Mouse (Mus musculus) left cerebral cortex, postnatal 25 days (tissue): ENCODE measurements around the gene Dnah12. TPM values are rescaled to one million over a fixed set of nuclear protein-coding genes. Genes with fewer than 3 reads are reported as not detected.
"Not testable (repeated sequence)": the region's sequence is repeated elsewhere in the genome, so short reads cannot be mapped to it uniquely, and the experiment has no call there.

Source experiments
- DNase-seq, 2 experiments: peaks; one replicate each; pipeline ENCODE4 v3.0.0; 2022; ENCODE audit warnings: low spot score in 2 of 2, mixed read lengths in 1 of 2
- intact Hi-C: fragments of 180-260 bp; cut with DNase I; formaldehyde crosslinking; loops from one replicate; pipeline ENCODE4 v1.15.1; 2025
- total RNA-seq, 2 experiments: library from RNA; stranded (reverse); gene quantifications; 2 replicates each; pipeline ENCODE4 v1.2.3; 2021

The Dnah12 gene
- total RNA-seq, 2 experiments from 2014 or later = 0.07 to 0.14 TPM

DNA sequence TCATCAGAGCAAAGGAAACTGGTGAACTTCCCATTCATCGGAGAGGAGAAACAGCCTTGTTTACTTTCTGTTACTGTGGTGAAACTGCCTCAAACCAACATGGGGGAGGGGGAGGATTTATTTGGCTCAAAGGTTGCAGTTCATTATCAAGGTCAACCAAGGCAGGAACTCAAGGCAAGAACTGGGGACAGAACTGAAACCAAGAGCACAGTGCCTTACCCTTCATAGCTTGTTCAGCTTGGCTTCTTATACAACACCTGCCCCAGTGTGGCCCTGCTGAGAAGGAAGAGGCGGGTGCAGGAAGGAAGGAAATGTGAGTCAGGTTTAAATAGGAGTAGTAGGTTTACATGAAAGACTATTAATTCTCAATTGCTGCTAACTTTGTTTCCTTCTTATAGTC is 165.3 kb downstream of the Dnah12 start:
- intact Hi-C loops = no loop called here
- no peak for DNase-seq

DNA sequence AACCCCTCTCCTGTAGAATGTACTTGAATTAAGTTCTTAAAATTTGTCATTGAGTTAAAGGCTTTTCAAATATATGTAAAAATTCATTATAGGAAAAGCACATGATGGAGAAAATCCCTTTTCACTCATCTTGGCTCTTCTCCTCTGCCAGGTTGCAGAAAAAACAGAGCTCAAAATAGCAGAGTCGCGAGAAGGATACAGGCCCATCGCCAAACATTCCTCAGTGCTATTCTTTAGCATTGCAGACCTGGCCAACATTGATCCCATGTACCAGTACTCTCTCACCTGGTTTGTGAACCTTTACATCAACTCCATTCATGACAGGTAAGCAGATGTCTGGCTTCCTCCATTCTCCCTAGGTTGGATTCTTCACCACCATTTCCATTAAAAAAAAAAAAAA is 165.9 kb downstream of the Dnah12 start:
- intact Hi-C loops = no loop called here

DNA sequence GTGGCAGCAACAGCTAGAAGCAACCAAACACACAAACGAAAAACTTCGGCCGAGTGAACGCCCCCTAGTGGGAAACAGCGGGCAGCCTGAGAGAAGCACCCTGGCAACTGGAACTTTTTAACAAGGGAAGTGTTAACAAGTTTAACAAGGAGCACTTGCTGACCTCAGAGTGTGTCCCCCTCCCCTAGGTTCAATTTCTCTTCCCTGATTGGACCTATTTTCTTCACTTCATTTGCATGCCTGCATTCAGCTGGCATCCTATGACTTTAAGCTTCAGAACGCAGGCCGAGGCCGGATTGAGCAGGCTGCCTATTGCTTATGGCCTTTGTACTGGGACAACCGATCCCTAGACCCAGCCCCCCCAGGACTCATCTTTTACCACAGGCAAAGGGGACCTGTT is 174.3 kb downstream of the Dnah12 start:
- DNase-seq = no peak
- intact Hi-C loops = no loop called here

More for the DNA sequence above, 165.9 kb downstream of the Dnah12 start:
- DNase-seq = peak in 1 of 2 experiments; percentile 43

DNA sequence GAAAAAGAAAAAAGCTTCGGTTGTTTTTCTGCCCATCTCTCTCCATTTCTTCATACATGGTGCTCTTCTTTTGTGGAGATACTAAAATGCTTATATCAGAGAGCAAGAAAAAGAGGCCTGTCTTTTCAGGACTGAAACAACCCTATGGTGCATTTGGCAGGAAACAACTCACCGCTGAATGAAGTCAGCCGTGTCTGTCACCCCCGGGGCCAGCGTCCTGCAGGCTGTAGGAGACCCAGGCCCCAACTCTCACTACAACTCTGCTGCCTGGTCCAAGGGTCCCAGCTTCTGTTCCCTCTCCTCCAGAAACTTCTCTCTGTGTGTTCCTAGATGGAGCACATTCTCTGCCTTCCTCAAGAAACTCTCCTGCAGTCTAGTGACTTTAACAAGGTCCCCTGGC is 175.2 kb downstream of the Dnah12 start:
- intact Hi-C loops = no loop called here

DNA sequence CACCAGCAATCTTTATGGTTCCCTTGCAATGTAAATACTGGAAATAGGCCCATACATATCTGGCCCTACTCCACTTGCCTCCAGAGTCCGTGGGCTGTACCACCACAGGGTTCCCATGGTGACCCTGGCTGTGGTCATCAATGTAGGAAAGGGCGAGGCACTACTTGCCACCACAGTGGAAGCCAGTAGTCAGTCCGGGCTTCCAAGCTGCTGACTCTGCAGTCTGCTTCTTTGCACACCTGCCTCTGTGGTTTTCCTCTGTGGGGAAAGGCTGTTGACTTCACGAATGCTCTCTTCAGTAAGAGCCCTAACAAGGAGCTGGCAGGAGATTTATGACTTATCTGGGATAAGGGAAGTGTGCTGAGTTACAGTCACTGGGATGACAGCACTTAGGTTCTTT is 185.7 kb downstream of the Dnah12 start:
- DNase-seq = no peak
- intact Hi-C loops = no loop called here

More for the DNA sequence above, 175.2 kb downstream of the Dnah12 start:
- no peak for DNase-seq

DNA sequence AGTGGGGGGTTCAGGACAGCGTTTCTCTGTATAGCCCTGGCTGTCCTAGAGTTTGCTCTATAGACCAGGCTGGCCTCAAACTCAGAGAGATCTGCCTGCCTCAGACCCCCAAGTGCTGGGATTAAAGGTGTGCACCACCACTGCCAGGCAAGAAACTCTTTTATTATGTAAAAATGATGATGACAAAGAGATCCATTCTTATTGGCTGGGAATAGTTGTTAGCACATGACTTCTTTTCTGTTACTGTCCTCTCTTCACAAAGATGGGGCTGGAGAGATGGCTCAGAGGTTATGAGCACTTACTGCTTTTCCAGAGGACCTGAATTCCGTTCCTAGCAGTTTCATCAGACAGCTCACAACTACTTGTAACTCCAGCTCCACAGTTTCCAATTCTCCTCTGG is 186.9 kb downstream of the Dnah12 start:
- intact Hi-C loops = loop anchor here (10.0 kb wide), 1 partner anchor 145 kb away; no protein-coding TSS in a partner anchor
- no peak for DNase-seq

DNA sequence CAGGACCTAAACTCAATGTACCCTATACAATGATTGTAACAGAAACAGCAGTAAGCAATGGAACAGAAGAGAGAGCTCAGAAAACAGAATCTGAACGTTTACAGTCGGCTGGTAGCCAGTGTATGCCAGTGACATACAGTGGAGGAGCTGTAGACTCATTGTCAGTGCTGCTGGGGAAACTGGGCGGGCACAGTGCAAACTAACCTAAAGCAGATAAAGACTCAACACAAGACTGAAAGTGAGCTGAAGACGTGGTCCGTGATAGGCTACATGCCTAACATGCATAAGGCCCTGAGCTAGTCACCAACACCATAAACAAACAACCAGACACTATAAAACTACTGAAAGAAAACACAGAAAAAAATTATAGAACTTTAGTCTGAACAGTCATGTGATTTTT is 188.6 kb downstream of the Dnah12 start:
- intact Hi-C loops = loop anchor here (10.0 kb wide), 1 partner anchor 143 kb away; no protein-coding TSS in a partner anchor

DNA sequence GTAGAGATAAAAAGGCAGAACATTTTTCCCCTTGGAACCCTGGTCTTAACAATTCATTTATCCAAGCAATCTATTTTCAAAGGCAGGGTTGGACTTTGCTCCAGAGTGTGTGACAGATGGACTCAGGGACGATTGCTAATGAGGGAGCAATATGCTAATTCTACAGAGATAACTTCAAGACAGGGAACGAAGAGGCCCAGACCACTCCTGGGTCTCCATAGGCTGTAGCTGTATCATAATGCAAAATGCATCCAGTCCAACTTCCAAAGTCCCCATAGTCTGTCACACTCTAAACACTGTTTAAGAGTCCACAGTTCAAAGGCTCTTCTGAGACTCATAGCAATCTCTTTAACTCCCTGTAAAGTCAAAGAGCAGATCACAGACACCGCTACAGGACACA is 194.2 kb downstream of the Dnah12 start:
- intact Hi-C loops = loop anchor here (10.0 kb wide), 1 partner anchor 138 kb away; no protein-coding TSS in a partner anchor
- no peak for DNase-seq

More for the DNA sequence above, 188.6 kb downstream of the Dnah12 start:
- no peak for DNase-seq

DNA sequence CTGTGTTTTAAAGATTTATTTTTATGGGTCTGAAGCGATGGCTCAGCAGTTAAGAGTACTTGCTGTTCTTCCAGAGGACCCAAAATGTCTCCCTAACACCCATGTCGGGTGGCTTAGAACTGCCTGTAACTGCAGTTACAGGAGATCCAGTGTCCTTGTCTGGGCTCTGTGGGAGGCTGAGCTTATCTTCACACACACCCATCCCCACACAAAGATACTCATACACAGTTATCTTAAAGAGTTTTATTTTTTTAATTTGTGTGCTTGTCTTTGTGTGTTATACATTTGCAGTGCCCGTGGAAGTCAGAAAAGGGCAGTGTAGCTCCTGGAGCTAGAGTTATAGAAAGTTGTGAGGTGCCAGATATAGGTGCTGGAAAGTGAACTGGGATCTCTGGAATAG is 197.7 kb downstream of the Dnah12 start:
- DNase-seq = no peak
- intact Hi-C loops = no loop called here

DNA sequence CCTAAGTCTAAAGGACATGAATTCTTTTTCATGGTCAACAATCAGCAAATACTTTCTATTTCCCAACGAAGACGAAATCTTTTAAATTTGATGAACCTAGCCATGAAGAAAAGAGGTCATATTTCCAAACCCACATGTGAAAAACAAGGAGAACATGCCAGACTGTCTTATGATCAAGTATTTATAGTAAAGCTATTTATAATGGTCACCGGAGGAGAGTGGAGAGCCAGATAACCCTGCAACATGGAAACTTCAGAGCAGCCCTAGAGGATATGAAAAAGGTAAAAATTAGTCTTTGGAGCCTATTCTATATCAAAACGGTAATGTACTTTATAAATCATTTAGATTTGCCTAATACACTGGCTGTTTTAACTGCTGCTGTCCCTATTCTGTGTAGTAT is 201.3 kb downstream of the Dnah12 start, which contains the start of gene Asb14:
Gene Asb14 (plus strand): TSS at position 166 of the 400 bp plus-strand sequence.
- intact Hi-C loops = no loop called here
- DNase-seq = no peak

DNA sequence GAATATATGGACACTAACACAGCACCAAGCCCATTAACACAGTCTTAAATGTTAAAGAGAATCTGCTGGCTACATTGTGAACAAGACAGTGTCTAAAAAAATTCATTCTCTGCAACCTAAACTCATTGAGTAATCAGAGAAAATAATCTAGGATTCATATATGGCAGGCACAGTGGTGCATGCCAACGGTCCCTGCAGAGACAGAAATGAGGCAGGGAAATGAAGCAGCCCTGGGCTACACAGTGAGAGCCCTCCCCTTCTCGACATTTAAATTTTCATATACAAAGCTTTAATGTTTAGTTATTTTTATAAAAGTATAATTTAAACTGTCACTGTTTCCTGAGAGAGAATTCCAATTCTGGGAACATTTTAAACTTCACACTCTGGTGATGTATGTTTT is 206.4 kb downstream of the Dnah12 start:
- peak in 1 of 2 experiments; percentile 48 for DNase-seq
- intact Hi-C loops = no loop called here

DNA sequence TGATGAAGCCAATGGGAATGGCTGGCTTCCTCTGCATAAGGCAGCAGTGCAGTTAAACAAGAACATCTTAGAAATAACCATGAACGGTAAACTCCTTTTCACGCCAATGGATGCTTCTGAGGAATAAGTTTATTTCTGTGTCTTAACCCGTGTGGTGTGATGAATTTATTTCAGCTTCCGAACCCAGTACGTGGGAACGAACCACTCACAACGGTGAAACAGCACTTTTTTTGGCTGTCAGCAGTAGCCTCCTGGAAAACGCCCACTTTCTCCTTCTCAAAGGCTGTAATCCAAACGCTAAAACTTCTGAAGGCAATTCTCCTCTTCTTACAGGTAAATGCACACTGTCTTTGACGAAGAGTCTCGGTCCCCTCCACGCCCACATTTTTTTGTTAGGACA is 207.8 kb downstream of the Dnah12 start:
- DNase-seq = peak; percentile 21 to 86
- intact Hi-C loops = no loop called here

DNA sequence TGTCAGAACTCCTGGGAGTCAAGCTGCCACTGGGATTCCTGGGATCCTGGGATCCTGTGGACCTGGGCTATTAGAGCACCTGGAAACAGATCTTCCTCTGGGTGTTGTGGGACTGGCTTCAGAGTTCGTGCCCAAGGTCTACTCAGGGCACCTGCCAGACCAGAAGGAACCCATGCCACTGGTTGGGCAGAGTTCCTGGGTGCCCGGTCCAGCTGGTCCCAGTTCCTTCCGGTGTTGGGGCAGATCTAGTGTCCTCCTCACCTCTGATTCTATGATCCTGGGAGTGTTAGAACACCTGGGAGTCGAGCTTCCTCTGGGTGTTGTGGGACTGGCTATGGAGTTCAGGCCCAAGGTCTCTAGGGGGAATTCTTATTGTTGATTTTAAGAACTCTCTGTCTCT is 214.3 kb downstream of the Dnah12 start:
- DNase-seq = no peak
- intact Hi-C loops = no loop called here

DNA sequence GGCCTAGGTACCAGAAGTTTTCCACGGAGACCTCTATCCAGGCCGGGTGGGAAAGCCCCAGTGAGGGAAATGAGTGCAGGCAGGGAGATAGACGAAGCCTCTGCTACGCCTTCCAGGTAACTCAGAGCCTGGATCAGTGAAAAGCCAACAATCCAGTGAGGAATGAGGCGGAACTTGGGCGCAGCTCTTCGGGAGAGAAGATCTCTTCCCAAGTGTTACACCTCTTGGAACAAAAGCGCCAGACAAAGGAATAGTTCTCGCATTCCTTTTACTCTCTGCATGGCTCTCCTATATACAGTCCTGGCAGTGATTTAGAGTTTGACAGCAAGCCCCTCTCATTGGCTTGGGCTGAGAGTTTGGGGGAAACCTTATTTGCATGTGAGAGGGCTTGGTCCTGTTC is 217.4 kb downstream of the Dnah12 start:
- intact Hi-C loops, DNase-seq: not testable (repeated sequence)

DNA sequence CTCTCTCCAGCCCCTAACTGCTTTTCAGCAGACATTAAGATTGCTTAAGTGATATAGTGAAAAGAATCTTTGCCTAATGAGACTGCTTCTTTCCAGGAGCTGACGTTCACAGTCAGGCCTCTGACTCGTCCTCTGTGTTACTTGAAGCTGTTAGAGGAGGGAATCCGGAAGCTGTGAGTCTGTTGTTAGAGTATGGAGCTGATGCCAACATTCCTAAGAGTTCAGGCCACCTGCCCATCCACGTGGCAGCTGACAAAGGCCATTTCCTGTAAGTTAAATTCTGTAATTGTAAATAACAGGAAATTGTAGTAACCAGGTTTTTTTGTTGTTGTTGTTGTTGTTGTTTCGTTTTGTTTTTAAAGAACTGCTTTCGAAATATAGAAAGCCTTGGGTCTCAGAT is 218.1 kb downstream of the Dnah12 start:
- no peak for DNase-seq
- intact Hi-C loops = no loop called here

DNA sequence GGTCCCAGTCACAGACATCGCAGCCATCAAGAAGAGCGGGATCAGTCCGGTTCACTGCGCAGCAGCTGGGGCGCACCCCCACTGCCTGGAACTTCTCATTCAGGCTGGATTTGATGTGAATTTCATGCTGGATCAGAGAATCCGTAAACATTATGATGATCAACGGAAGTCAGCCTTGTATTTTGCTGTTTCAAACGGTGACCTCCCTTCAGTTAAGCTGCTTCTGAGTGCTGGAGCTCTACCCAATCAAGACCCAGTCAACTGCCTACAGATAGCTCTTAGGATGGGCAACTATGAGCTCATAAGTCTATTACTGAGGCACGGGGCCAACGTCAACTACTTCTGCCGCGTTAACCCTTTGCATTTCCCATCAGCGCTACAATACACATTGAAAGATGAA is 218.8 kb downstream of the Dnah12 start:
- intact Hi-C loops = no loop called here
- no peak for DNase-seq

DNA sequence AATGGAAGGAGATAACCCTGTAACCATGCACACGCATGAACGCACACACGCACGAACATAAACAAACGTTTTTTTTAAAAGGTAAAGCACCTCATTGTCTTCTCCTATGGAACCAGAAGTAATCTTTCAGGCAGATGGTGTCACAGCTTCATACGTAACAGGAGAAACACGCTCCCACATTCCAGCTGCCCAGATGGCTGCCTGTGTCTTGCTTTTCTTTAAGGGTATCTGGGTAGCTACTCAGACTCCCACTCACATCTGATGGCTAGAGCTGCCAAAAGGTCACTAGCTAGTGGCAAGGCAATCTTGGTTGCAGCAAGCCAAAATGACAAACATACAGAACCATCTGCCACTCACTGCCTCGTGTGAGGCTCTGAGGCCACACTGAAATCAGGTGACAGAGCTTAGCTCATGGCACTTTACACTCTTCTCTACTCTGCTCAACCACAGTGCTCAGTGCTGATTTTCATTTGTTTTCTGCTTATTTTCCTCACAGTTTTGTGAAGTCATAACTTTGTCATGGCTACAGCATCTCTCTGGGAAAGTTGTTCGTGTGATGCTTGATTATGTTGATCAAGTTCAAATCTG is 220.7 kb downstream of the Dnah12 start:
- intact Hi-C loops = no loop called here
- peak; percentile 41 to 78 for DNase-seq

DNA sequence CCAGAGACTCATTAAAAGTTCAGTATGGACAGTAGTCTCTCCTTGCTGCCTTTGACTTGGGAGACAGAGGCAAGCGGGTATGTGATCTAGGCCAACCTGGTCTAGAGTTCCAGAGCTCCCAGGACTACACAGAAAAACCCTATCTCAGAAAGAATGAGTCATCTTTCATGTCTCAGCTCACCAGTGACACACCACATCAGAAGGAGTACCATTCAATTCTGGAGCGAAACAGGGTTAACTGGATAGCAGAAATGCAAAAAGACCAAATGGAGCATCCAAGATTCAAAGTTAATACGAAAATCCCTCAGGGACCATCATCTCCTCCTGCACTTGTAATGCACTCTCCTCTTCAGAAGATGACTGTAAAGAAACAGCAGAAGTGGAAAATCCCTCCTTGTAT is 226.2 kb downstream of the Dnah12 start:
- intact Hi-C loops = no loop called here
- DNase-seq = no peak

DNA sequence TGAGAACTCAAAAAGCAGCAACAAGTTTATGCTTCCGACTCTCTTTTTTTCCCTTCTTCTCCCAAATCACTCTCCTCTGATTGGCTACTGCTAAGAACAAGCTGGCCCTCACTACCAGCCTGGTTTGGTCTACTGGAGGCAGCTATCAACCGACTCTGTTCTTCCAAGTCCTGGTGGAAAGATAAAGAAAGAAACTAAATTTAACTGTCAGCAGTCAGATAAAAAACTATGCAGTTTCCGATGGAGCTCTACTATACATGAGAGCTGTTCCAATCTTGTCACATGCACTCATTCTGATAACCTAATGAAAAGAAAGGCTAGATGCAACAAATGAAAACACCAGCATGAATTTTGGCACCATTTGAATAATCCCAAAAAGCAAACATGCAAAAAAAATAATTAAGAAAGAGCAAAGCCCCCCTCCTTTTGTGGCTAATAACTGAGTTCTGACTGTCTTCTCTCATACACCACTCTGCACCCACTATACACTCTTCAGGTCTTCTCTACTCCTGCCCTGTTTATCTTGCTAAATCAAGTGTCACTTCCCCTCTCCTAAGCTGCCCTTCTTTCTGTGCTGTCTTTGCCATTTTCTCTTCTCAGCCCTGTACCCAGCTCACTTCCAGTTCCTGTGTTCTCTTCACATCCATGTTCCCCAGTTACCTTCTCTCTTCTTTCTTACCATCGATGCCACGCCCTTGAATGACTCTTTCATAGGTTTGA is 230.8 kb downstream of the Dnah12 start:
- no peak for DNase-seq
- intact Hi-C loops = no loop called here

DNA sequence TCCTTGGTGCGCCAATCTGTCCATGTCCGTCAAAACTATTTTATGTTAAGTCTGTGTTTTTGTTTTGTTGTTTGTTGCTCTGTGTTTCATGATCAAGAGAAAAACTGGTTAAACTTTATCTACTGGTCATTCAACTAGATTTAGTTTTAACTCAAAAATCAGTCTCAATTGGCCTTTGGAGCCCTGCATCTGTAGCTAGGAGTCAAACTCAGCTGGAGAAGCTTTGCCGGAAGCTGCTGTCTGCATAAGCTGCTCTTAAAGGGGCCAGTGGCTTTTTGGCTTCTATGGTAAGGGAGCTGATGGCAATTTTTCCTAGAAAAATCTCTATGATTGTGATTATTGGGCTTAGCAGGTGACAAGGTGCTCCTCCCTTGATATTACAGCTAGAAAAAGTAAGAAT is 241.8 kb downstream of the Dnah12 start:
- intact Hi-C loops = no loop called here
- no peak for DNase-seq

DNA sequence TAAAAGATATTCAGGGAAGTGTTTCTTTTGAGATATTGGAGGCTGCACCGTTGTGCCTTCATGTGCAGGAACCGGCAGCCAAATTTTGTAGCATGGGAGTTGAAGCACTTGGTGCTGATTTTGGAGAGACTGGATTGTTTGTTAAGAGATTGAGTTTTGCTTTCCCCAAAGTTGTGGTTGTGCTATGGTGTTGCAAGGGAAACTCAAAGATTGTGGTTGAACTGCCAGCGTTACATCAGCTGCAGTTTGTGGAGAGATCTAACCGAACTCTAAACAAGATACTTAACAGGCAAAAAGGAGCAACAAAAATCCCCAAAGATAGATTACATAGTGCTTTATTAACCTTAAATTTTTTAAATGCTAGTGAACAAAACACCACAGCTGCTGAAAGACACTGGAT is 242.5 kb downstream of the Dnah12 start:
- DNase-seq = no peak
- intact Hi-C loops = no loop called here
